30 mouse cellular contexts compared by ENCODE assay signal in genomic region chr3:108918852-108919251, GRCm38 (mm10). TPM values are rescaled to one million over a fixed set of nuclear protein-coding genes. Genes with fewer than 3 reads are reported as not detected.
"Had no signal": no experiment of that assay in that cellular context is flagged by ENCODE, and none has a peak within 500 bp of the region (broad histone marks: within the 10 kb centered on the region; RNA-seq: fewer than 3 reads in every experiment).

No protein-coding gene starts in this region.

- H3K27ac ChIP-seq: kidney, postnatal 0 days; limb, embryonic 12.5 days; limb, embryonic 15.5 days; liver, embryonic 13.5 days; lung, embryonic 15.5 days; midbrain, embryonic 10.5 days; midbrain, embryonic 13.5 days; neural tube, embryonic 13.5 days; stomach, postnatal 0 days had no signal

- DNase-seq: kidney, adult 18-20 months; kidney, postnatal 25 days; left cerebral cortex, postnatal 4 days; liver, embryonic 13.5 days; lung, adult 18-20 months; lung, postnatal 10 days; lung, postnatal 36 days; retina, postnatal 1 day; right cerebral cortex, postnatal 25 days; thymus, adult 2 months had no signal

- H3K4me2 ChIP-seq: limb, embryonic 12.5 days; limb, embryonic 15.5 days; liver, embryonic 13.5 days; lung, embryonic 15.5 days; midbrain, embryonic 13.5 days; neural tube, embryonic 13.5 days had no signal

- H3K9ac ChIP-seq: limb, embryonic 12.5 days; limb, embryonic 15.5 days; liver, embryonic 13.5 days; lung, embryonic 15.5 days; midbrain, embryonic 13.5 days; neural tube, embryonic 13.5 days had no signal

- H3K4me1 ChIP-seq: limb, embryonic 12.5 days; limb, embryonic 15.5 days; lung, embryonic 15.5 days; midbrain, embryonic 13.5 days; neural tube, embryonic 13.5 days had no signal

- H3K27me3 ChIP-seq: limb, embryonic 12.5 days; limb, embryonic 15.5 days; liver, embryonic 13.5 days; lung, embryonic 15.5 days; midbrain, embryonic 13.5 days; neural tube, embryonic 13.5 days had no signal

- ATAC-seq: inflammation-experienced regulatory T-cells, adult 6 months; midbrain, embryonic 13.5 days; midbrain, embryonic 16.5 days had no signal

- H3K36me3 ChIP-seq: limb, embryonic 12.5 days; limb, embryonic 15.5 days; liver, embryonic 13.5 days; lung, embryonic 15.5 days; midbrain, embryonic 10.5 days; midbrain, embryonic 13.5 days; neural tube, embryonic 13.5 days had no signal

- H3K9me3 ChIP-seq: limb, embryonic 12.5 days; limb, embryonic 15.5 days; liver, embryonic 13.5 days; lung, embryonic 15.5 days; megakaryocyte, embryonic 14.5 days; midbrain, embryonic 10.5 days; midbrain, embryonic 13.5 days; neural tube, embryonic 13.5 days had no signal

- H3K4me3 ChIP-seq: limb, embryonic 12.5 days; limb, embryonic 15.5 days; liver, embryonic 13.5 days; lung, embryonic 15.5 days; megakaryocyte, embryonic 14.5 days; midbrain, embryonic 10.5 days; midbrain, embryonic 13.5 days; myocyte; neural tube, embryonic 13.5 days had no signal

RNA-seq across cellular contexts. Expression of gene Henmt1, which starts 20.8 kb away (rescaled TPM):
- total RNA-seq: monocyte, adult 5-6 weeks; neutrophil, adult 5-6 weeks had no signal
- polyA plus RNA-seq: large intestine, adult 2 months; myocyte had no signal

RNA-seq across cellular contexts. Expression of gene Gm9857, which starts 21.4 kb away (rescaled TPM):
- total RNA-seq: layer of hippocampus, postnatal 14 days; left cerebral cortex, adult 8-10 months; left cerebral cortex, postnatal 14 days; monocyte, adult 5-6 weeks; neutrophil, adult 5-6 weeks had no signal
- polyA plus RNA-seq: inflammation-experienced regulatory T-cells, adult 6 months; kidney, embryonic 14.5 days; kidney, postnatal 0 days; large intestine, adult 2 months; limb, embryonic 12.5 days; limb, embryonic 15.5 days; liver, embryonic 13.5 days; lung, embryonic 15.5 days; midbrain, embryonic 10.5 days; midbrain, embryonic 16.5 days; myocyte; neural tube, embryonic 13.5 days; stomach, embryonic 14.5 days; stomach, postnatal 0 days had no signal

RNA-seq across cellular contexts. Expression of gene Fndc7, which starts 29.0 kb away (rescaled TPM):
- total RNA-seq: monocyte, adult 5-6 weeks had no signal
- polyA plus RNA-seq: kidney, embryonic 14.5 days; kidney, postnatal 0 days; midbrain, embryonic 13.5 days; neural tube, embryonic 13.5 days; stomach, embryonic 14.5 days had no signal
